Mouse (Mus musculus): Measurements from ENCODE around the gene 2010111I01Rik. TPM values are rescaled to one million over a fixed set of nuclear protein-coding genes. Genes with fewer than 3 reads are reported as not detected.

Gene 2010111I01Rik
- polyA plus RNA-seq, 1 experiment from 2014 or later = 31.8 TPM

- Histone ChIP-seq H3K27me3 (ENCODE audit: control insufficient read depth, insufficient read depth, low read length) (no peaks in the 10 kb centered on the region), H3K36me3 (ENCODE audit: control insufficient read depth, insufficient read depth, low read length) (no peaks in the 10 kb centered on the region), H3K4me2 (no peak overlapping the region), H3K4me1 (ENCODE audit: control insufficient read depth, insufficient read depth, low read length) (0 out of 2 replicates have a peak, but pooled peaks cover 2% of the 10 kb centered on the region), H3K4me3 (ENCODE audit: low read depth, low read length) (no peak overlapping the region), H3K27ac (ENCODE audit: low read depth, low read length) (no peak overlapping the region), H3K9ac (ENCODE audit: low read length) (no peak overlapping the region), H3K9me3 (ENCODE audit: control insufficient read depth, low read length) (no peaks in the 10 kb centered on the region)
- WGBS = 88% methylated on average over 12 of the region's 12 CpGs
- DNase-seq (ENCODE audit: low spot score, missing footprints) = no peak
- ATAC-seq (ENCODE audit: low FRiP score) = no peak
Measured at GRCm38 (mm10) chr13:63246332-63246940, 281.7 kb downstream of the 2010111I01Rik start.

- no peak overlapping the region for H3K4me3 ChIP-seq (ENCODE audit: low read depth, low read length)
- H3K36me3 ChIP-seq (ENCODE audit: control insufficient read depth, insufficient read depth, low read length) = no peaks in the 10 kb centered on the region
- no peak overlapping the region for H3K9ac ChIP-seq (ENCODE audit: low read length)
- H3K4me1 ChIP-seq (ENCODE audit: control insufficient read depth, insufficient read depth, low read length) = 0 out of 2 replicates have a peak, but pooled peaks cover 2% of the 10 kb centered on the region
- no peaks in the 10 kb centered on the region for H3K27me3 ChIP-seq (ENCODE audit: control insufficient read depth, insufficient read depth, low read length)
- no peaks in the 10 kb centered on the region for H3K9me3 ChIP-seq (ENCODE audit: control insufficient read depth, low read length)
- ATAC-seq (ENCODE audit: low FRiP score) = no peak
- no peak overlapping the region for H3K4me2 ChIP-seq
- WGBS = 74% methylated on average over 7 of the region's 7 CpGs
- H3K27ac ChIP-seq (ENCODE audit: low read depth, low read length) = no peak overlapping the region
- no peak for DNase-seq (ENCODE audit: low spot score, missing footprints)
Measured at GRCm38 (mm10) chr13:63247041-63247440, 282.3 kb downstream of the 2010111I01Rik start.

- no peak overlapping the region for H3K9ac ChIP-seq (ENCODE audit: low read length)
- 97% methylated on average over 11 of the region's 11 CpGs for WGBS
- H3K4me2 ChIP-seq = no peak overlapping the region
- no peaks in the 10 kb centered on the region for H3K27me3 ChIP-seq (ENCODE audit: control insufficient read depth, insufficient read depth, low read length)
- no peak overlapping the region for H3K4me3 ChIP-seq (ENCODE audit: low read depth, low read length)
- H3K27ac ChIP-seq (ENCODE audit: low read depth, low read length) = no peak overlapping the region
- ATAC-seq (ENCODE audit: low FRiP score) (no peak), DNase-seq (ENCODE audit: low spot score, missing footprints) (no peak)
- no peaks in the 10 kb centered on the region for H3K36me3 ChIP-seq (ENCODE audit: control insufficient read depth, insufficient read depth, low read length)
- H3K9me3 ChIP-seq (ENCODE audit: control insufficient read depth, low read length) = no peaks in the 10 kb centered on the region
- 0 out of 2 replicates have a peak, but pooled peaks cover 2% of the 10 kb centered on the region for H3K4me1 ChIP-seq (ENCODE audit: control insufficient read depth, insufficient read depth, low read length)
Measured at GRCm38 (mm10) chr13:63247631-63248030, 282.9 kb downstream of the 2010111I01Rik start.

- no peaks in the 10 kb centered on the region for H3K27me3 ChIP-seq (ENCODE audit: control insufficient read depth, insufficient read depth, low read length)
- H3K36me3 ChIP-seq (ENCODE audit: control insufficient read depth, insufficient read depth, low read length) = no peaks in the 10 kb centered on the region
- no peak overlapping the region for H3K4me3 ChIP-seq (ENCODE audit: low read depth, low read length)
- H3K4me1 ChIP-seq (ENCODE audit: control insufficient read depth, insufficient read depth, low read length) = no peaks in the 10 kb centered on the region
- H3K27ac ChIP-seq (ENCODE audit: low read depth, low read length) = no peak overlapping the region
- no peak overlapping the region for H3K9ac ChIP-seq (ENCODE audit: low read length)
- H3K9me3 ChIP-seq (ENCODE audit: control insufficient read depth, low read length) = no peaks in the 10 kb centered on the region
- 94% methylated on average over 10 of the region's 10 CpGs for WGBS
- ATAC-seq (ENCODE audit: low FRiP score) (no peak), DNase-seq (ENCODE audit: low spot score, missing footprints) (no peak)
- no peak overlapping the region for H3K4me2 ChIP-seq
Measured at GRCm38 (mm10) chr13:63248318-63248717, 283.6 kb downstream of the 2010111I01Rik start.

GRCm38 (mm10) chr13:63249171-63249570 is 284.5 kb downstream of the 2010111I01Rik start:
- Histone ChIP-seq H3K4me2 (no peak overlapping the region), H3K27ac (ENCODE audit: low read depth, low read length) (no peak overlapping the region), H3K4me3 (ENCODE audit: low read depth, low read length) (no peak overlapping the region), H3K27me3 (ENCODE audit: control insufficient read depth, insufficient read depth, low read length) (no peaks in the 10 kb centered on the region), H3K4me1 (ENCODE audit: control insufficient read depth, insufficient read depth, low read length) (no peaks in the 10 kb centered on the region), H3K36me3 (ENCODE audit: control insufficient read depth, insufficient read depth, low read length) (no peaks in the 10 kb centered on the region), H3K9me3 (ENCODE audit: control insufficient read depth, low read length) (no peaks in the 10 kb centered on the region), H3K9ac (ENCODE audit: low read length) (no peak overlapping the region)
- 87% methylated on average over 7 of the region's 7 CpGs for WGBS
- ATAC-seq (ENCODE audit: low FRiP score) = no peak
- DNase-seq (ENCODE audit: low spot score, missing footprints) = no peak

- WGBS = 85% methylated on average over 8 of the region's 8 CpGs
- no peak overlapping the region for H3K4me3 ChIP-seq (ENCODE audit: low read depth, low read length)
- no peaks in the 10 kb centered on the region for H3K27me3 ChIP-seq (ENCODE audit: control insufficient read depth, insufficient read depth, low read length)
- ATAC-seq (ENCODE audit: low FRiP score) (no peak), DNase-seq (ENCODE audit: low spot score, missing footprints) (no peak)
- no peaks in the 10 kb centered on the region for H3K4me1 ChIP-seq (ENCODE audit: control insufficient read depth, insufficient read depth, low read length)
- no peak overlapping the region for H3K27ac ChIP-seq (ENCODE audit: low read depth, low read length)
- no peaks in the 10 kb centered on the region for H3K36me3 ChIP-seq (ENCODE audit: control insufficient read depth, insufficient read depth, low read length)
- H3K9ac ChIP-seq (ENCODE audit: low read length) = no peak overlapping the region
- H3K4me2 ChIP-seq = no peak overlapping the region
- no peaks in the 10 kb centered on the region for H3K9me3 ChIP-seq (ENCODE audit: control insufficient read depth, low read length)
Measured at GRCm38 (mm10) chr13:63249741-63250431, 285.2 kb downstream of the 2010111I01Rik start.

GRCm38 (mm10) chr13:63250441-63250980 is 285.8 kb downstream of the 2010111I01Rik start:
- WGBS = 91% methylated on average over 8 of the region's 8 CpGs
- H3K4me3 ChIP-seq (ENCODE audit: low read depth, low read length) = no peak overlapping the region
- no peak for ATAC-seq (ENCODE audit: low FRiP score)

GRCm38 (mm10) chr13:63251118-63251889 is 286.6 kb downstream of the 2010111I01Rik start:
- 69% methylated on average over 12 of the region's 12 CpGs for WGBS
- H3K4me3 ChIP-seq (ENCODE audit: low read depth, low read length) = no peak overlapping the region
- ATAC-seq (ENCODE audit: low FRiP score) = no peak
- no peaks in the 10 kb centered on the region for H3K36me3 ChIP-seq (ENCODE audit: control insufficient read depth, insufficient read depth, low read length)
- H3K4me2 ChIP-seq = no peak overlapping the region
- no peak for DNase-seq (ENCODE audit: low spot score, missing footprints)
- H3K9me3 ChIP-seq (ENCODE audit: control insufficient read depth, low read length) = no peaks in the 10 kb centered on the region
- no peaks in the 10 kb centered on the region for H3K27me3 ChIP-seq (ENCODE audit: control insufficient read depth, insufficient read depth, low read length)
- no peak overlapping the region for H3K27ac ChIP-seq (ENCODE audit: low read depth, low read length)
- H3K4me1 ChIP-seq (ENCODE audit: control insufficient read depth, insufficient read depth, low read length) = no peaks in the 10 kb centered on the region
- H3K9ac ChIP-seq (ENCODE audit: low read length) = no peak overlapping the region

More at GRCm38 (mm10) chr13:63250441-63250980, 285.8 kb downstream of the 2010111I01Rik start:
- no peak overlapping the region for H3K4me2 ChIP-seq
- no peaks in the 10 kb centered on the region for H3K4me1 ChIP-seq (ENCODE audit: control insufficient read depth, insufficient read depth, low read length)
- H3K27me3 ChIP-seq (ENCODE audit: control insufficient read depth, insufficient read depth, low read length) = no peaks in the 10 kb centered on the region
- DNase-seq (ENCODE audit: low spot score, missing footprints) = no peak
- H3K36me3 ChIP-seq (ENCODE audit: control insufficient read depth, insufficient read depth, low read length) = no peaks in the 10 kb centered on the region
- no peak overlapping the region for H3K27ac ChIP-seq (ENCODE audit: low read depth, low read length)
- no peaks in the 10 kb centered on the region for H3K9me3 ChIP-seq (ENCODE audit: control insufficient read depth, low read length)
- H3K9ac ChIP-seq (ENCODE audit: low read length) = no peak overlapping the region
